Mouse (Mus musculus) lung, postnatal 4 days (tissue): Measurements from ENCODE around the gene Usp33.
A peak's percentile ranks its signal among the peaks of the same experiment; 100 is the strongest.

Experiments
- DNase-seq, 2 experiments: peaks; one replicate each; pipeline ENCODE4 v3.0.0; 2021

The Usp33 gene

DNA sequence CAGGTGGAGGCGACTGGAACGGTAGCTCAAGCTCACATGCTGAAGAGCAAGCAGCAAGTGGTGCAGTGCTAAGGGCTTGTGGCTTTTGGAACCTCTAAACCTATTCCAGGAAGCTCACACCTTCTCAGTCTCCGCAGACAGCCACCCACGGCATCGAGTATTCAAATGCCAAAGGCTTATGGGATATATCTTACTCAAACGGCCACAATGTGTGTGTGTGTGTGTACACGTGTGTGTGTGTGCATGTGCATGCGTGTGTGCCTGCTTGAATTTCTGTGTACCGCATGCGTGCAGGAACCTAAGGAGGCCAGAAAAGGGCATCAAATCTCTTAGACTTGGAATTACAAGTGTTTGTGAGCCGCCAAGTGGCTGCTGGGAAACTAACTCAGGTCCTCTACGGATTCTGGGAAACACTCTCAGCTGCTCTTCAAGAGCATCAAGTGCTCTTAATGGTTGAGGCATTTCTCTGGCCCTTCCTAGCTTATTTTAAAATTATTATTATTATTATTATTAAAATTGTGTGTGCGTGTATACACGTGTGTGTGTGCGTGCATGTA, 3.2 kb upstream of the Usp33 start:
- peak; percentile 47 to 68 for DNase-seq

DNA sequence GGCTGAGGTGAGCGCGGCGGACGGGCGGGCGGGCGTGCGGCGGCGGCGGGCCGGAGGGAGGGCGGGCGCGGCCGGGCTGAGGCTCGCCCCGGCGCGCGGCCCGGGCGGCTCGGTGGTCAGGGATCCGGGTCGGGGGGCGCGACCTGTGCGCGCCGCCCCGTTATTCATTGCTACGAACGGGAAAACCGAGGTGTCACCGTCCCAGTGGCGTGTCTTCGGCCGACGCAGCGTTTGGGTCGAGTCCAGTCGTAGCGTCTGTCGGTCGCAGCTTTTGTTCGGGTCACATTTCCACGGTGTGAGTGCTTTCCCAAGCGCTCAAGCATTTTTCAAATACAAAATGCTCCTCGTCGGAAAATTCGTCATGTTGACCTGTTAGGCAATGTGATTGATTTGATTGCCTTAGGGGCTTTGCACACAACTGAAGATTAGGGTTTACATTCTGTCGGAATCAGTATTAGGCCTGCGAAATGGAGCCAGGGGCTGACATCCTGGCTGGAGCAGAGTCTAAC, 409 bp downstream of the Usp33 start:
- peak in 1 of 2 experiments; percentile 59 for DNase-seq

DNA sequence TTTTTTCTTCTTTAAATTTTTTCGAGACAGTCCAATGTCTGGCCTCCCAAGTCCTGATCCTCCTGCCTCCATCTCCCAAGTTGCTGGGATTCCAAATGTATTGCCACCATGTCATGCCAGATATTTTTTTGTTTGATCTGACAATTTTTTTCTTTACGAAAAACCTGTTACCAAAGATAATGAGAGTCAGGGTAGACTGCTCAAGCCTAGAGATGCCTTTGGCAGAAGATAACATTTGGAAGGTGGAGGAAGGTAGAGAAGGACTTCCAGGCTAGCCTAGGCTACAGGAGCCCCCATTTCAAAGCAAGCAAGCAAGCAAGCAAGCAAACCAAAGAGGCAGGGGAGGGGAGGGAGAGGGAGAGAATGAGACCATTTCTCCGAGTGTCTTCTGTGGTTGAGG, 949 bp downstream of the Usp33 start:
- no peak for DNase-seq

DNA sequence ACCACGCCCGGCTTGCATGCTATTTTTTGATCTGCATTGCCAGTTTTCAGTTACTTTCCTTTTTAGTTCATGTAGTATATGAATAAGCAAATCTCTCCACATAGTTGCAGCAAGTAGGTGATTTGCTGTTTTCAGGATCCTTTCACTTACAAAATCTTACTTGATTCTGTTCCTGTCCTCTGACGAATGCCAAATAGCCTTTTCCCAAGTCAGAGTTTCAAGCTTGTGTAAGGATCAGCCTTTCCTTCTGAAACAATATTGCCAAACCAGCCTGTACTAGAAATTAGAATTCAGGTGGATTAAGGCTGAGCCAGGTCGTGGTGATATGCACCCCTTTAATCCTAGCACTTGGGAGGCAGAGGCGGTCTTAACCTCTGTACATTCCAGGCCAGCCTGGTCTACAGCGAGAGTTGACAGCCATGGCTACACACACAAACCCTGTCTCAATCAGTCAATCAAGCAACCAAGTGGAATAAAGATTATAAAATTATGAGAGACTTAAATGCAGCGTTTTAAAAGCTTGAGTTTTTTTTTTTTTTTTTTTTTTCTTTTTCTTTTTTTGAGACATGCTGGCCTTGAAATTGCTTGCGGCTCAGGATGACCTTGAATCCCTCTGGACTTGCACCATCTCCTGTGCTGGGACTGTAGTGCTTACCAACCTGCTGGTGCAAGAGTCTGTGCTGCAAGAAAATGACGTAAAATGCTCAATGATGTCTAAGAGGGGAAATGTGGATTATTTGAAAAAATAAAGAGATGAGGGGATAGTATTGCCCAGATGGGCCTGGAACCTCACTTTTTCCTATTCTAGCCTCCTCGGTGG, 1.9 kb downstream of the Usp33 start:
- no peak for DNase-seq

DNA sequence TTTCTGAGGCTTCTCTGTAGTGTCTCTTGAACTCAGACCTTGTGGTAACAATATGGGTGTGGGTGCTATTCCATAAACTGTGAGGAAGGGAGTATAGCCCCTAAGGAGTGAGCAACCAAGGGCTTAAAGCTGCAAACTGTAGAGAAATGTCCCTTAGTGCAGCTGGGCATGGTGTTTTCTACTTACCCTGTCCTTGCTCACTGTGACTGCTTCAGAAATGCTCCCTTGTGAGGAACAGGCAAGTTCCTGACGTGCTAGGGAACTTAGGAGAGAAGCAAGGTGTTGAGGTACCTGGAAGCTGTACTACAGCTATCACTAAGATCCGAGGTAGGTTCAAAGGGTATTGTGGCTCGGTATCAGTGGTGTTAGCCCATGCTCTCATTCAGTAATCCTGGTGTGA, 4.2 kb downstream of the Usp33 start:
- no peak for DNase-seq

DNA sequence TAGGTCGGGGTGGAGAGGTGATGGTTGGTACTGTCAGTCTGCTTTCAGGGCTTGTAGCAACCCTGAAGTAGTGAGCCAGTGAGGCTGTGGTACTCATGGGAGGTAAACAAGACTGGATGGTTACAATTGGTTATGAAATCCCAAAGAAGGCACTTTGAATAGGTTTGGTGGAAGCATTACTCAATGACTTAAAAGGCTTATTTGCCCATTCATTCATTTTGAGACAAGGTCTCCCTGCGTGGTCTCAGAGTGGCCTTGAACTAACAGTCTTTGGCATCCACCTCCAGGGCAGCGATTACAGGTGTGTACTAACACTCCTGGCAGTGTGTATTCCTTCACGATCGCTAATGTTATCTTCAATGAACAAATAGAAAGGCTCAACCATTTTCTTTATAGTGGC, 4.7 kb downstream of the Usp33 start:
- DNase-seq, result no peak

DNA sequence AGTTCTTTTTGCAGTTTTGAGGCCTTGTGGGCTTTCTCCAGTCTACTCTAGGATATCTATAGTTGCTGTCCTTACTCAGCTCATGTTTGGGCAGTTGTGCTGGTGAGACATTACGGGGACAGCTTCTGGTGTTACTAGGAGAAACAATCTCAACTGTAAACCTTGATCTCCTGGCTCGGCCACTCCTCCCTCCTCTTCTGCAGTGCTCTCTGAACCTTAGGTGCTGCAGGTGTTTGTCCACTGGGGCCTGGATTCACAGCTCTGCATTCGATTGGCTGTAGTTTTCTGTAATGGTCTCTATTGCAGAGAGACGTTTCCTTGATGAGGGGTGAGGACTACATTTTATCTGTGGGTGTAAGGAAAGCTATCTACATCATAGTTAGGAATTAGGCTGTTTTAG, 6.0 kb downstream of the Usp33 start:
- no peak for DNase-seq

DNA sequence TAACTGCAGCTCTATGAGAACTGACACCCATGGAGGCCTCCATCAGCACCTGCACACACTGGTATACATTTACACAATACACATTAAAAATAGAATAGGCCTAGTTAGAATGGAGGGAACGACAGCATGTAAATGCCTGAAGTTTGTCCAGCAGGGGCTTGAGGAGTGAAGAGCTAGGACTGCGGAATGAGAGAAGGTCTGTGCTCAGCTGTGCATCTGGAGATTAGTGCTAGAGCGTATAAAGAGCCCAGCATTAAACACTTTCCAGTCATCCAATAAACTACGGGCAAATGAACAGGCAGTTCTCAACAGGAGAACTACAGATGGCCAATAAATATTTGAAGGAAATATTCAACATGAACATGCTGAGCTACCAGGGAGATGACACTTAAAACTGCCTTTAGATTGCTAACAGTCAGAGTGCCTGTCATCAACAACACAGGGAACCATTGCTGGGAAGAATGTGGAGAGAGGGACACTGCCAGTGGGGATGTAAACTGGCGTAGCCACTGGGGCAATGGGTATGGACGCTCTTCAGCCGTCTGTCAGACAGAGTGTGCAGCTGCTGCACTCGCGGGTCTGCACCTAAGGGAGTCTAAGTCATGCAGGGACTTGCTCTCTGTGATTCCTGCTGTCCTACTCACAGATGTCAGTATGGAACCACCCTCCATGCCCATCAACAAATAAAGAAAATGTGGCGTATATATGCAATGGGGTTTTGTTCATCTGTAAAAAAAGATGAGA, 7.3 kb downstream of the Usp33 start:
- no peak for DNase-seq

DNA sequence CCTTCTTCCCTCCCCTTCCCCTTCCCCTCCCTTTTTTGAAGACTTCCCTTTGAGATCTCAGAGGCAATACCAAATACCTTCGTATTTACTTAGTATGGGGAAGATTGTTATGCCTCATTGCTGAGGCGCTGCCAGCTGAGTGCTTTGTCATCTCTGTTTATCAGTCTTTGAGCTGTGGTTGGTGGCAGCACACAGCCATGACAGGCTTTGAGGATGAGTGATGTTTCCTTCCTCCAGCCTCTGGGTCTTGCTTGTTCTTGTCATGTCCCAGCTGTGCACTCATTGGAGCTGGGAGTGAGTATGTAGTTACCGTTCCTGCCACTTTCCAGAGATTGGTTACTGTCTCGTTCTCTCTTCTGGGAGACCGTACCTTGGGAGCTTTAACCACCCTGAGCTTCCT, 9.1 kb downstream of the Usp33 start:
- peak; percentile 58 to 79 for DNase-seq

DNA sequence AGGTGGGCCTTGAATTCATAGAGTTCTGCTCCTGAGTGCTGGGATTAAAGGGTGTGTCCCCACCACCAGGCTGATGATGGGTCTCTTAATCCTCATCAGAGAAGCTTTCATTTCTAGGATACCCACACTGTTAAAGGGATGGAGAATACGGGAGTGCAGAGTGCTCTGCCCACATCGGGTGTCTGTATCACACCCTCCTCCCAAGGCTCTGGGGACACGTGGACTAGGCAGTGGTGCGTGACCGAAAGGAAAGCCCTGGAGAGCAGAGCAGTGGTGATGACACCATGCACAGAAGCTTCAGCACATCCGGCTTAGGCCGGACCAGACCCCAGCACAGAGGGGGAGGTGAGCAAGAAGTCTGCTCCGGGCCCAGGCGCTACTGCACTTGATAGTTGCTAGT, 10.5 kb downstream of the Usp33 start:
- no peak for DNase-seq

DNA sequence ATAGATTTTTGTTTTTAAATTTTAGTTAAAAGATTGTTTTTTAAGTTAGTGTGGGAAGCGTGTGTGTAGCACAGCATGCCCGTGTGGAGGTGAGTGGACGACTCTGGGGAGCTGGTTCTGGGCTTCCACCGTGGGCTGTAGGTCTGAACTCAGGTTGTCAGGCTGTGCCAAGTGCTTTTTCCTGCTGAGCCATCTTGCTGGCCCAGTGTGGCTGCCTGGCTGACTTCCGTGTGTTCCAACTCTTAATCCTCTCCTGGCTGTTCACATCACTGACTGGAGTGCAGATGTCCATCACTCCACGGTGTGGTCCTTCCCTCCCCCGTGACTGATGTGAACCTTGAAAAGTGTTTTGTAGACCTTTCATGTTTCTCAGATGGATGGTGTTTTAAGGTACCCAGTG, 12.9 kb downstream of the Usp33 start:
- DNase-seq, result no peak

DNA sequence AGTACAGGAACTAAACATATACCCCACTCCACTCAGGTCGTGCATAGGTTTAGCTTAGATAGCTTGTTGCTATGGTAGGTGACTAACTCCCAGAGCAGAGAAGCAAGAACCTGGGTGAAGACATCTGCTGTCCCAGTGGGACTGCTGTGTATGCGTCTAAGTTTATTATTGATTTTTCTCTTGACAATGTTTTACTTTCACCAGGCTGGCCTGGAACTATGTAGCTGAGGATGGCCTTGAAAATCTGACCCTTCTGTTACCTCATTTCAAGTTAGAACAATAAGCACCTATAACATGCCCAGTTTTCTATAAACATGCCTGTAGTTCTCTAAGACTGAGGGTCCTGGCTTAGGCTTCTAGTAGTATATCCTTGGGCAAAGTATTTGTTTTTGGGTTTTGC, 17.9 kb downstream of the Usp33 start:
- no peak for DNase-seq

DNA sequence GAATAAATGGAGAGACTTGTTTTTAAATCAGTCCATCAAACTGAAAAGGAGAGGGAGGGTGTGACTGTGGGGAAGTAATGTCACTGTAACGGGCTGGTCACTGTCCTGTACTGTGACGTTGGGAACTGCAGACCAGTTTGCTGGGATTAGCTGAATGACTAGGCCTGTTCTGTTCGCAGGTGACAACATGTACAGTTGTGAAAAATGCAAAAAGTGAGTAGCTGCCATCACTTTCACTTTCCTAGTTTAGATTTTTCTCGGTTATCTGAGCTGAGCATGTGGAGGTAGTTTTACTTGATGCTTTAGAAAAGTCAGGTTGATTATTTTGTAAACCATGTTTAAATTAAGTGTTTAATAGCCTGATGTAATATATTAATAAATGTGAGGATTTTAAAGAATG, 29.8 kb downstream of the Usp33 start:
- no peak for DNase-seq

DNA sequence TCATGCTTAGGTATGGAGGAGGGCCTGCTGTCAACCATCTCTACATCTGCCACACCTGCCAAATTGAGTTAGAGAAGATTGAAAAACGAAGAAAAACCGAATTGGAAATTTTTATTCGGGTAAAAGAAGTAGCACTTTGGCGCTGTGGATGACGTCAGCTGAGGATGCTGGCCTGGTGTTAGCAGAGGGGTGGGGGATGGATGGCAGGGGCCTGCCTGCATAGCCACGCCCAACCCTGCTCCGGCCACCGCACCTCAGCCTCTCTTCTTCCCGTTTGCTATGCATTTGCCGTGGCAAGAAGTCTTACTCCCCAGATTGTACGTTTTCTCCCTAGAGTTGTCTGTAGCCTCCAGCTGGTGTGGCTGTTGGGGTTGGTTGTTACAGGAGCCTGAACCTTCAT, 37.8 kb downstream of the Usp33 start:
- no peak for DNase-seq

DNA sequence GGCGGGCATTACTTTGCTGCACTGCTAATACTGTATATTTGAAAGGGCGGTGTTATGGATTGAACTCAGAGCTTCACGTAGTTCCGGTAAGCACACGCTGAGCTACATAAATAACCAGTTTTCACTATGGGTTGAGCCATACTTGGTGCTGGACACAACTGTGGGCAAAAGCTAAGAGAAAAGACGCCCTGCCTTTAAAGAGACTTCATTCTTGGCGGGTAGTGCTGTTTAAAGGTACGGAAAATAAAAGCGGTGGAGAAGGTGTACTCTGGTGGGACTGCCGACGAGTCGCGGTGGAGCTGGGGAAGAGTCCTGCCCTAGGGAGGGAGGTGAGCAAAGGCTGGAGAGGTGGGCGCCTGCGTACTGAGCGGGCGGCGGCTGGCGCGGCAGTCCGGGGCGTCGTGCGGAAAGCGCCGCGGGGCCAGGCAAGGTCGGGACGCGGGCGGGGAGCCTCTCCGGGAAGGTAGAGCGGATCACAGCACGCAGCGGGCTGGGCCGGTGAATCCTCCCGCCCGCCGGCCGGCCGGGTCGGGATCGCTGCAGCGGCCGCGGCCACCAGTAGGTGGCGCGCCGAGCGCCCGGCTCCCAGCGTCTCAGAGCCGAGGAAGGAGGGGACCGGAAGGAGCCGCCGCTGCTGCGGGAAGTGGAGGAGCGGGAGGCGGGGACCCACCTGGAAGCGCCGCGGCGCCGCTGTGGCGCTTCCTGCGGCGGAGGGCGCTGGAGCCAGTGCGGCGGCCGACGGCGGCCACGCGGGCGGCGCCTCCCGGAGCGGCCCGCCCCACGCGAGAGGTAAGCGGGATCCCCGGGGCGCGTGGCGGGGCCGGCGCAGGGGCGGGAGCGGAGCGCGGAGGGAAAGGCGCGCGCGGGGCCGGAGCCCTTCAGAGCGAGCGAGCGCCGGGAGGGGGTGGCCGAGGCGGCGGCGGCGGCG, 49.3 kb downstream of the Usp33 start, which contains the start of gene Zzz3:
TSS of gene Zzz3 (plus strand) at position 124 of the 928 bp plus-strand sequence.
- peak; percentile 94 to 96 for DNase-seq

DNA sequence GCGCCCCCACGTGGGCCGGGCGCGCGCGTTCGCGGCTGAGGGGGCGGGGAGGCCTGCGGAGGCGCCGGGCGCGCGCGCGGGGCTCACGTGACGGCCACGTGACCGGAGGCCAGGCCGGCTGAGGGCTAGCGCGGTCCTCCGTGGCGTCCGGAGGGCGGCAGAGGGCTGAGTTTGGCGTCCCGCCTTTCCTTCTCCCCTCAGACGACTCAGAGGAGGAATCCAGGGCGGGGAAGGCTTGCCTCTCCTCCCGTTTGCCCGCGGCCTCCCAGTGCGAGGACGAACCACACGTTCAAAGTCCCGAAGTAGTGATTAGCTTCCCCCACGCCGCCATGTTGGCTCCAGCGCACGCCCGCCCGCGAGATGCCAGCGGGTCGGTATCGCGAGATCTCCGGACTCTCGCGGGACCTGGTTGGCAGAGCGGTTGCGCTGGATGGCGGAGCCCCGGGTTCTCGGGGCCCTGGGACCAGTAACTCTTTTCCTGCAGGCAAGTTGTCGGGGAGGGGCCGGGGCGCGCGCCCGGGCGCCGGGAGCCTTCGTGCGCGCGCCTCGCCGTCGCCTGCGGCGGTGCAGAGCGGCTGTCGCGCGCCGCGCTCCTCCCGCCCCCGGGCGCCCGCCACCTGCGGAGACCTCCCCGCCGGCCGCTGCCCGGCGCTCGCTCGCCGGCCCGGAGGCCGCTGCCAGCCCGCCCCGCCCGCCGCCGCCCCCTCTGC, 50.2 kb downstream of the Usp33 start:
- DNase-seq, result peak; percentile 98 to 99

DNA sequence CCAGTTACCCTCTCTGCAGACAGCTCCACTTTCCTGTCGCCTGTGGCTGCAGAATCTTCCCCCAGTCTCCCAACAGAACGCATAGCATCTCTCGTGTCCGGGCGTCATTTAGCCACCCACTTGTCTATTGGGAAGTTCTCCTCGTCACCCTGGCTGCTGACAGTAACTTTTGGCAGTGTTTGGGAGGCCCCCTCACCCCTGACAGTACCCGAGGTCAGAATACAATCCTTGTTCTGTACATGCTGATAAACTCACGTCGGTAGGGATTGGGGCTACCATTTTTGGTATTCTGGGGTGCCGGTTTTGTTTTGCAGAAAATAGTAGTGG, 50.7 kb downstream of the Usp33 start:
- DNase-seq, result no peak

DNA sequence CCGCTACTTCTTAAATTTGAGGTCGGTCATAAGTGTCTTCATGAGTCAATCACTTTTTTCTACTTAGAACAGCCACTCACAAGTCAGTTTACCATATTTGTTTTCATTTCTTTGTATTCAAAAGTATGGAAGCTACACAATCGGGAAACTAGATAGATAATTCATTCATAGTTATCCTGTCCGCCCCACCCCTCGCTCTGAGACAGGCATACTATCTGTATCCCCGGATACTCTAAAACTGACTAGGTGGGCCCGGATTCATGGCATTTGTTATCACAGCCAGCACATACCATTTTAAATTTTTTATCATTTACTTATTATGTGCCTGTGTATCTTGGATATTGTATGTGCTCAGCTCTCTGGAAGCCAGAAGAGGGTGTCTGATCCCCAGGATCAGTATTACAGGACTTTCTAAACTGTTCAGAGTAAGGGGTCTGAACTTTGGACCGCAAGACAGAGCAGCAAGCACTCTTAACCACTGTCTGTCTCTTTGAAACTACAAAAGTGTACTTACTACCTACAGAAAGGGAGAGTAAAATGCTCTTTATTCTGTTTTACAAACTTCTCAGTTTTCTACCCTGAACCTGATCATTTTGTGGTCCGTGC, 51.2 kb downstream of the Usp33 start:
- DNase-seq, result no peak

DNA sequence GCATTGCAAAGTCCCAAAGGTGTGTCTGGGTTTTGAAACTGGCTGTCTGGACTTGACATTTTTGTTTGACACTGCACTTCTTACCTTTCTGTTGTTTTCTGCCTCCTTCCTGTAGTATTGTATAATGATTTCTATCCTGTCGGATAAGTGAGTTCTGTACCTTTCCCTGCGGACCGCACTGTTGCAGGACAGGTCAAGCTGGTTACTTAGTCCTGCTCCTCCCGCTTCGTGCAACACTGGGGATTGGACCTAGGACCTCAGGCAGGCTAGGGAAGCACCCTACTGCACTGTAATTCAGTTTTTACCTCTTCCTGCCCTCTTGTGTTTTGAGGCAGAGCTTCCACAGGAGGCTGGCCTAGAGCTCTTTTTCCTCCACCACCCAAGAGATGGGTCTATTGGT, 54.2 kb downstream of the Usp33 start:
- DNase-seq, result no peak

DNA sequence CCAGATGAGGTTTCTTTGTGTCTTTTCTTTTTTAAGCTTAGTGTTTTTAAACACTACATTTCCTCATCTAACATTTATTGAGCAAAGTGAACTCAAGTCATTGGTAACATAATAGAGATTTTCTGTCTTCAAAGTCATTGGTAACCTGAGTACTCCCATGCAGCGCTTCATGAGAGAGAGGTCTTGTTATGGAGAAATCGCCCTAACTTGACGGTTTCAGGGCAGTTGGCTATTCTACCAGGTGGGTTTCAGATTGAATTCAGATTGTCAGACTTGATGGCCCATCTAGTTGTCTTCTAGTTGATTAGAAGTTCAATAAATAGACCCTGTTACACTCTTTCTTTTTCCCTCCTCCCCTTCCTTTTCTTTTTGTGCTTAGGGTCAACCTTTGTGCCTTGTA, 54.6 kb downstream of the Usp33 start:
- no peak for DNase-seq

DNA sequence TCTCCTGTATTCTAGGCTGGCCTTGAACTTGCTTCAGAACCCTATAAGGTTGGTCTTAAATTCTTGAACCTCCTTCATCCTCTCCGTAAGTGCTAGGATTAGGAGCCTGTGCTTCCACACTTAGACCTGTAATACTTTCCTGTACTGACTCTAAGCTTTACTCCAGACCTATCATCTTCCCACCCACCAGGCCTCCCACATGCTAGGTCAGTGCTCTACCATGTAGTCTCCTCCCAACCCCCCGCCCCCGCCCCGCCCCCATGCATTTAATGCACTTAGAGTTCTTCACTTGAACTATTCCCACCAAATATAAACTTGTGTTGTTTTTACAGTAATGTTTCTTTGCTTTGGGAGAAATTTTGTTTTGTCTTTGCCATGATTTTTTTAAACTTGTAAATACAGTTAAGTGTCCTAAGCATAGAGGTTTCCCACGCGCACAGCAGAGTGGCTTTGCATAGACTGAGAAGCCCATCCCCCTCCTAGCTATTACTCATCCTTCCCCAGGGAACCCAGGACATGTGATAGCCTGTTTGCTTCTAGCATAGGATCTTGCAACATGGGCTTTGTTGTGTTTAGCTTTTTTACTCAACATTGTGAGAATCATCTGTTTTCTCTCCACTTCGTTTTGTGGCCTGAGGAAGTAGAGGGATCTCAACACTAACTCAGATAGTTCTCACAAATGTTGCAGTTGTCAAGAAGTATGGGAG, 55.8 kb downstream of the Usp33 start:
- peak in 1 of 2 experiments; percentile 31 for DNase-seq
